Mouse (Mus musculus) frontal cortex, postnatal 10 days (tissue): ENCODE measurements around the gene Reep6.
A peak's percentile ranks its signal among the peaks of the same experiment; 100 is the strongest.

Experiments used
- DNase-seq, 2 experiments: peaks; one replicate each; pipeline ENCODE4 v3.0.0; 2022; ENCODE audit warnings: low spot score in 2 of 2, mixed read lengths in 1 of 2

Reep6 gene

DNA sequence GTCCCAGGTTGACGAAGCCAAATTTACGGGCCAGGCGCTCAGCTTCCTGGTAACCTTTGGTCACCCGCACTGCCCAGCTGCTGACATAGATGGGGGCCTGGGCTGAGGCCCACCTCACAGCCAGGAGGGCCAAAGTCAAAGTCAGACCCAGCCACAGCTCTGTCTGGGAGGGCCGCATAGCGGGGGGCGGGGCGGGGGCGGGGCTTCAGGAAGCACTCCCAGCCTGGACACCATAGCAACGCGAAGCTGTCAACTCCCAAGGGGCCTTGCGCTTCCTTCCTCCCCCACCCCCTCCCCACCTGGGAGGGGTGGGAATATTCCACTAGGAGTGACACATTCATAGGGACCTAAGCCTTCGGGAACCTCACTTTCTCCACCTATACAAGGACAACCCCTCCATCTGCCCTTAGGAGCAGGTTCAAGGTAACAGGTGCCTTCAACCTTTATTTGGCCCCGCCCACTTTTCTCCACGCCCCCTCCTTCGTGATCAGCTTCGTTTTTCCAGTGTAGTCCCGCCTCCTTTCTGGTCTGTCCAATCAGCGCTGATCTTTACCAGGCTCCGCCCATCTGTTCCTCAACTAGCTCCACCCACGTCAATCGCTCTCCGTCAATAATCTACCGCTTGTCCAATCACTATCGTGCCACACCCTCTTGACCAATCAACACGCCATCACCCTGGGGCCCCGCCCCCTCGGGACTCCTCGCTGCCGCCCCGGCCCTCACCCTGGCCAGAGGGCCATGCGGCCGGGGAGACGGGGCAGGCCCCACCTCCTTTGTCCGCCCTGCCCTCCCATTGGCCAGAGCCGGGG lies at the start of gene Reep6, which contains the start of gene Pcsk4:
Reep6 (plus strand) TSS at position 681 of the 809 bp plus-strand sequence.
Pcsk4 (minus strand) TSS at position 226 of the 809 bp plus-strand sequence.
- peak; percentile 97 to 99 for DNase-seq

DNA sequence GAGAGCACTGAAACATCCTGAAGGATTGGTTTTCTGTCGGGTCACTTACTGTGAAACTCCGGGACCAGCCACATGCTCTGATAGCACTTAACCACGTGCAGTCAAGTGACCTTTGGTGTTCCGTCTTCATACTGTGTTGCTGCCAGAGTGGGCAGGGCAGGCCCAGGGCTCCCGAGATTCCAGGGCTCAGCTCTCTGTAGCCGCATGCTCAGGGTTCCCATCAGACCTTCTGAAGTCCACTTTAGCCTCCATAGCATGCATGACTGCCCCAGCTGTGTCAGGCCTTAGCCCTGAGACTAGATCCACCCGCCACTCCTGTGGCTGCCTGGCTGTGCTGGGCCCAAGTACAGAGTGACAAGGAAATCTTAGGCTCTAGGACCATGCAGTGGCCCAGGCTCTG lies 48.4 kb upstream of the Reep6 start:
- DNase-seq, result no peak

DNA sequence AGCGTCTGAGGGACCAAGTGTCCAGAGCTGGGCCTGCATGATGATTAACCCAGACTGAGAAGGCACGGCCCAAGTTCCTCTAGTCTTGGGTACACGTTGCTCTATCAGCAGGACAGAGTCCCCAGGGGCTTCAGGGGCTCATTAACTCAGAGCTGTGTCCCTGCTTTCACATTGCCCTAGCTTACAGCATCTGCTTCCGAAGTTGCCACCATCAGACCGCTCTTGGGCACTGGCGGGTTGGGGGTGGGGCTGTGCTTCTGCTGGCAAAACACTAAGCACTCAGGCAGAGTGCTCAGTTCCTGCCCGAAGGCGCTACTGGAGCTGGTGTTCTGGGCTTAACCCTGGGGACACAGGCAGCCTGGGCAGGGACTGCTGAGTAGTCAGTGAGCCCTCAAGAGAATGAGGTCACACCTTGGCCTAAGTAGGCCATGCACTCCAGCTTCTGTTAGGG lies 47.8 kb upstream of the Reep6 start:
- no peak for DNase-seq

DNA sequence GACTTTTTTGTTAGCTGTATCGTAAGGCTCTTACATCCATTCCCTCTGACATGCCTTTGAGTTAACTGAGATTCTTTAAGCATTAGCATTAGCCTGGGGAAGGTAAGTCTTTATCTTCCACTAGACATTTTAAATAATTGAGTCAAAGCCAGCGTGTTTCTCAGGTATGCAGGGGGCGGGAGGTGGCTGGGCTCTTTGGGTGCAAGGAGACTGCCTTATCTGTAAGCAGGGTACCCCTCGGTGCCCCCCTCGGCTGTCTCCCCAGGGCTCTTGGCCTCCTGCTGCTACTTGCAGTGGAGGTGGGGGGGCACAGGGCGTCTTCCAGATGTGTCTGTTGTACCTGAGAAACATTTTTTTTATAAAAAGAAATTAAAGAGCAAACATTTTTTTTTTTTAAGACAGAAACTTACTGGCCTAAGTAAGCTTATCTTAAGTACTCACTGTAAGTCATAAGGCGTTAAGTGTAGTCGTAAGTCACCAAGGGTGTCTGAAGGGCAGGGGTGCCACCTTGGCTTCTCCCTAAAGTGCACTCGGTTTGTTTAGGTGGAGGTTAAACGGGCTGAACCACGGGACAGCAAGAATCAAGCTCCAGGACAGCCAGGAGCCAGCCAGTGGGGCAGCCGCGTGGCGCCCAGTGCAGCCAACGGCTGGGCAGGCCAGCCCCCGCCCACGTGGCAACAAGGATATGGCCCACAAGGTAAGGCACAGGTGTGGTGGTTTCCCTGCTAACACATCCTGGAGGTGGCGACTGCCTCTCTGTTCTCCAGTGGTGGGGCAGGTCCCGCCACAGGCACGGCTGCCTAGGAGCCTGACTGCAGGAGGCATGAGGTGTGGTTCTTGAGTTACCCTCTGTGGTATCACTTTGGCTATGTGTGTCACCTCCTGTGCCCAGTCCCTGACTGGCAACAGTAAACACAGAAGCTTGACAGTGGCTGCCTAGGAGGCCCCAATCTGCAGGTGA lies 47.0 kb upstream of the Reep6 start:
- DNase-seq, result no peak

DNA sequence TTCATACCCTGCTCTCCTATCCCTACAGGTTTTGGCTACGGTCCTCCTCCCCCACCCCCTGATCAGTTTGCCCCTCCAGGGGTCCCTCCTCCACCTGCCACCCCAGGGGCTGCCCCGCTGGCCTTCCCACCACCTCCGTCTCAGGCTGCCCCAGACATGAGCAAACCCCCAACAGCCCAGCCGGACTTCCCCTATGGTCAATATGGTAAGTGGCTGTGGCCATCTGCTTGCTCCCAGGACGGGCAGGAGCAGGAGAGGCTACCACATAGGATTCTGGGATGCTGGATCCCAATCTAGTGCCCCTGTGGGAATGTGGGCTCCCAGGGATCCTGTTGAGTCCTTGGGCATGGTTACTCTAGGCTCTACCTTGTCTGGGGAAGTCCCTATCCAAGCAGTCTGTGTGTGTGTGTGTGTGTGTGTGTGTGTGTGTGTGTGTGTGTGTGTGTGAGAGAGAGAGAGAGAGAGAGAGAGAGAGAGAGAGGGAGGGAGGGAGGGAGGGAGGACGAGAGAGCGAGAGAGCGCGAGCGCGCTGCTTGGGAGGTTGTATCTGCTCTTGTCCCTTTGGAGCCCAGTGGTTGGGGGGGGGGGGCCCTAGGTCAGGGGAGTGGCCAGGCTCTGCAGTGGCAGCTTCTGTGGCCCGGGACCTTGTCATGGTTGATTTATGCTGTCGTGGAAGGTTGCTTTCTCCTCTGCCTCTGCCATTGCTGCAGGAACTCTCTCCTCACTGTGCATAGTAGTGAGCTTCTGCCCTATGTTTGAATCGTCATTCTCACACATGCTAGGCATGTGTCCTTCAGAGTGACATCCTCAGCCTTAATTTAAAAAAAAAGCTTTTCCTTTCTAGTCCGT lies 44.3 kb upstream of the Reep6 start:
- no peak for DNase-seq

DNA sequence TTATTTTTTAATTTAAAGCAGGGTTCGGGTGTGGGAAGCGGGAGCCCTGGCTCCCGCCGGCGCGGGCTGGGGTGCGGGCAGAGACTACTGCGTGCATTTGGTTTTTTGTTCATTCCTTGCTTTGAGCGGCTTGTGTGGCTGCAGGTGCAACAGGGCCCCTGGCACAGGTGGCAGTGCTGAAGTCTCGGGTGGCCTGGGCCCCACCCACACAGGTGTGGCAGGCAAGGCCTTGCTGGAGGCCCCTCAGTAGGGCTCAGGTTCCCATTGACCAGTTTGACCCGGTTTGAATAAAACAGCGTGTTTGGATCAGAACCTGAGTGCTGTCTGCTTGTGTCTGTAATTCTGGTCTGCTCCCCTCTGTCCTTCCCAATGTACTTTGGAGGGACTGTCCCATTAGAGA lies 41.7 kb upstream of the Reep6 start:
- DNase-seq, result no peak

DNA sequence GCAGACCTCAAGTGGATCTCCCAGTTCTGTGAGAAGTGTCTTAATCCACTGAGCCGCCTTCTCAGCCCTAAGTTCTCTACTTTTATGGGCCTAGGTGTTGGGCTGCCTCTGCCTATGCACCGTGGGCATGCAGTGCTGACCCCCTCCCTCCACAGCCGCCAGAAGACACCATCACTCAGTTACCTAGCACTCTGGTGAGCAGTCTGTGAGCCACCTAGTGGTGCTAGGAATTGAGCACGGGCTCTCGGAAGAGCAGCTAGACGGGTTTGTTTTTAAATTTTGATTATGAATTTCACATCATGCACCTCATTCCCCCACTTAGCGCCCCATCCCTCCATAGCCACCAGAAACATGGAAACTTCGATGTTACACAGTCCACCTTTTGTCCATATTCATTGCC lies 41.1 kb upstream of the Reep6 start:
- no peak for DNase-seq

DNA sequence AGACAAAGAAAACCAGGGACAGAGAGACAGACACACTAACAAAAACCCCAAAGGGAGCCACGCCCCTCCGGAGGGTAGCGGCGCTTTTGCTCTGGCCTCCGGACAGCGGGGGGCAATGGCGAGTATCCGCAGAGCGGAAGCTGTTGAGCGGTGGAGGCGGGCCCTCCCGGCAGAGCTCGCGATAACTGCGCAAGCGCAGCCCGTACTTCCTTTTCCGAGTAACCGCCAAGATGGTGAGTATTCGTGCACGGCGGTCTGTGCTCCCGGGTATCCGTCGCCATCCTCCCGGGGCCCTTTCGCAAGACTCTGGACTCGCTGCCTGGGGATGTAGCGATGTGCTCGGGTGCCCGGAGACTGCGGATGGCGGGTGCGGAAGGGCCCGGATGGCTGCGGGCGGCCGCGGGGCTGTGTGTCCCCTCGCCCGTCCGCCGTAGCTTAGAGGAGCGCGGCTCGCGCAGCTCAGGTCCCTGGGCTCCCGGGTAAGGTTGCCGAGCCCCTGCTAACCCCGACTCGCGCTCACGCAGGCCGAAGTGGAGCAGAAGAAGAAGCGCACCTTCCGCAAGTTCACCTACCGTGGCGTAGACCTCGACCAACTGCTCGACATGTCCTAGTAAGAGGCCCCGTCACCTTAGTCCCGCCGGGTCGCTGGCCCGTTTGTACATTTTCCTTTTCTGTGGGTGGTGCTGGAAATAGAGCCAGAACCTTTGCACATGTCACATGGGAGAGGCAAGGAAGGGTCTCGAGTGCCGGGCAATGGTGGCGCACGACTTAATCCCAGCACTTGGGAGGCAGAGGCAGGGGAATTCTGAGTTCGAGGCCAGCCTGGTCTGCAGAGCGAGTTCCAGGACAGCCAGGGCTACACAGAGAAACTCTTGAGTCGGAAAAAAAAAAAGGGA lies 37.3 kb upstream of the Reep6 start, which contains the start of gene Rps15:
Rps15 (plus strand) TSS at position 203 of the 896 bp plus-strand sequence.
- DNase-seq, result peak; percentile 87 to 93

DNA sequence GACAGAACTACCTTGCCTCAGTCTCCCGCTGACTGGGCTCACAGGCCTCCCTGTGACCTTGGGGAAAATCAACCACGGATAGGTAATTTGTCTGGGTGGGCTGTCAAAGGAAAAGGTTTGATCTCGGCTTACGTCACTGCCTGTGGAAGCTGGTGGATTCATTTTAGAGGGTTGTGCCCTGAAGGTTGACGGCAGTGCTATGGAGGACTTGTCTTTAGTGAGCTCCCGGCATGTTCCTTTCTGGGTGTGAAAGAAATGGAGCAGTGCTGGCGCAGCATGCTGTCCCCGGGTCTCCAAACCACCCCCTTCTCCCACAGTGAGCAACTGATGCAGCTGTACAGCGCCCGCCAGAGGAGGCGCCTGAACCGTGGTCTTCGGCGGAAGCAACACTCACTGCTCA lies 36.4 kb upstream of the Reep6 start:
- DNase-seq, result no peak

DNA sequence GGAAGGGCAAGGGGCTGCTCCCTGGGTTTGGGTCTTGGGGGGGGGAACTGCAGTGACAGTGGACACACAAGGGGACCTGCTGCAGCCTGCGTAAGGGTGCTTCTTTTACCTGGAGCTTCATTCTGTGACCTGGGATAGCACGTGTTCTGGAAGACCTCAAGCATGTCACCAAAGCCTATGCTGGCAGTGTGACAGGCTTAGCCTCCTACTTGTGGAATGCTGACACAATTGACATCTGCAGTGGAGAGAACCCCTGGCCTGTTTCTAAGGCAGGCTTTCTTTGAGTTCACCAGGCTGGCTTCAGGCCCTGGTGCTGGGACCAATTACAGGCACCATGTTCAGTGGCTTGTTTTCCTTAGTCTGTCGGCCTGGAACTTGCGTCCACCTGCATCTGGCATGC lies 35.4 kb upstream of the Reep6 start:
- DNase-seq, result no peak

DNA sequence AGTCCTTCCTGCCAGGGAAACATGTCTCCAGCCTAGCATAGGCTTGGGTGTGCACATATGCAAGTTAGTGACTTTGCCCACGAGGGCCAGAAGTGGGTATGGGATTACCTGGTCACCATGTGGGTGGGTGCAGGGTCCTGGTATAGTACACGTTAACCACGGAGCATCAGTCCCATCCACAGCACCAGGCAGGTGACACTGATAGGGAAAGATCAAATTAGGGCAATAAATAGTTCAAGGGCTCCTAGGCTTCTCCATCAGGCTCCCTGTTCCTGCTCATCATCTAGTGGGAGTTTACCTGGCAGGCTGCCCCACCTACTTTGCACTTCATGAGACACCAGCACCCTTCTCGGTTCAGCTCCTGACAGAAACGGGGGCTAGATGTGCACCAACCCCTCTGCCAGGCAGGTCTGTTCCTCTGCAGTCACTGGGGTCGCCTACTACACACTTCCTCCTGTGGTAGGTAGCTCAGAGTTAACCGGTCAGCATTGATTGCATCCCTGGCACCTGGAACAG lies 34.9 kb upstream of the Reep6 start:
- peak in 1 of 2 experiments; percentile 38 for DNase-seq

DNA sequence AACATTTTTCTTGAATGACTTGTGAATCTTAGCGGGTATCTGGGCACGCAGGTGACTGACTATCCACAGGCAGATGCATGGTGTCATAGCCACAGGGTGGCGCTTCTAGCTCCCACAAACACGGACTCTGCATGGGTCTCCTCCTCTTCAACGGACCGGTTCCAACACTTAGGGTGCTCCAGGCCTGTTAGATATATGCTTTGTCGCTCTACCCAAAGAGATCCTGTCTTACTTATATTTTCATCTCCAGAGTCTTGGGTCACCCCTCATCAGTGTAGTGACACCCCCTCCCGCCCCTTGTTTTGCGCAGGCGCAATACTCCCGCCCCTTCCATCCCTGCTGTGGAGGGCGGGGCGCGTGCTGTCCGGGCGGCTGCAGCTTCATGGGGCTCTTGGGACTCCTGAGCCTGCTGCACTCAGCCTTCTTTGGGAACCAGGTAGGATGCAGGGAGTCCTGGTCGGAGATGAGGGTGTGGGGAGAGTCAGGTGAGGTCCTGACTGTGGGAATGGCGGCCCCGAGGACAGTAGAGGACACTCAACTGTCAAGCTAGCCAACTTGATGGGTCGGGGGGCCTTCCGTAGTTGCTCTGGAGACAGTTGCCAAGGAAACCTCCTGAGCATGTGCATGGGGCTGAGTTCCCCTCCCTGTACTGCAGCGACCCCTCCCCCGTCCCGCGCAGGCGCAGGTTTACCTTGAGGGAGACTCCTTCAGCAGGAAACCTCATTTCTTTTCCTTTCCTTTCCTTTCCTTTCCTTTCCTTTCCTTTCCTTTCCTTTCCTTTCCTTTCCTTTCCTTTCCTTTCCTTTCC lies 33.9 kb upstream of the Reep6 start, which contains the start of gene Apc2:
Apc2 (plus strand) TSS at position 360 of the 808 bp plus-strand sequence.
- DNase-seq, result peak; percentile 68 to 73

DNA sequence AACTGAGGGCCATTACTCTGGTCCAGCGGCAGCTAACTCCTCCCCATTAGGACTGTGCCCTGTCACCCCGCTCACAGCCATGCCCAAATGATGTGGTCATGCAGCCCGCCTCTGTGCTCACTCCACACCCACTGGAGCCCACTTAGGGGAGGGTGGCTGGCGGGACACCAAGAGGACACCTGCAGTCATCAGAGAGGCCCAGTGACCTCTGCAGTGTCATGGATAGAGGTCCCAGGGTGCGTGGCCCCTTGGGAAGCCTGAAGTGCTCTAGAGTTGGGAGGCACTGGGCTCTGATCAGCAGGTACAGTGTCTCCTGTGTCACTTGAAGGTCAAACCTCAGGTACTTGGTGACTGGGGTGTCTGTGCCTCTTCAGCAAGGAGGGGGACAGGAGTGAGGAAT lies 32.9 kb upstream of the Reep6 start:
- DNase-seq, result peak in 1 of 2 experiments; percentile 36

DNA sequence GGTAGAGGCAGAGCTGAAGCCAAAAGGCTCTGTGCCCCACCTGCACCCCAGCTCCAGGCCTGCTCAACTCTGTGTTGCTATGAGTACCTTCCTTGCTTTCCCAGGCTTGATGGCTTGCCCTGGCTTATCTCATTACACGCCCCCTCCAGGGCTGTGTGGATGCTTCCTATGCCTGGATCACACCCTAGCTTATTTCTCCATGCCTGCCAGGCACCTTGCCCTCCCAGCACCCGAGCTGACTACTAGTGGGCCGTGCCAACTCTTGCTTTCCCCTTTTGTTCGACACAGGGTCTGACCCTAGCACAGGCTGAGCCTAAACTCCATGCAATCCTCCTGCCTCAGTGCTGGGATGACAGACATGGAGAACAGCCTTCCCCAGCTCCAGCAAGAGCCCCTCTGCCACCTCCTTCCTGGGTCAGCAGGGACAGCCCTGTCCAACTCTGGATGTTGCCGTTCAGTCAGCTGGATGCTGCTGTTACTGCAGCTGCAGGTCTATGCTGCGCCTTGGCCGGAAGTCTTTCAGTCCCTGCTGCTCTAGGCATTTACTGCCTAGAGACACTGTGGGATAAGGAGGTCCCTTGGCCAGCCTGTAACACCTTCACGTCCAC lies 32.1 kb upstream of the Reep6 start:
- peak in 1 of 2 experiments; percentile 27 for DNase-seq

DNA sequence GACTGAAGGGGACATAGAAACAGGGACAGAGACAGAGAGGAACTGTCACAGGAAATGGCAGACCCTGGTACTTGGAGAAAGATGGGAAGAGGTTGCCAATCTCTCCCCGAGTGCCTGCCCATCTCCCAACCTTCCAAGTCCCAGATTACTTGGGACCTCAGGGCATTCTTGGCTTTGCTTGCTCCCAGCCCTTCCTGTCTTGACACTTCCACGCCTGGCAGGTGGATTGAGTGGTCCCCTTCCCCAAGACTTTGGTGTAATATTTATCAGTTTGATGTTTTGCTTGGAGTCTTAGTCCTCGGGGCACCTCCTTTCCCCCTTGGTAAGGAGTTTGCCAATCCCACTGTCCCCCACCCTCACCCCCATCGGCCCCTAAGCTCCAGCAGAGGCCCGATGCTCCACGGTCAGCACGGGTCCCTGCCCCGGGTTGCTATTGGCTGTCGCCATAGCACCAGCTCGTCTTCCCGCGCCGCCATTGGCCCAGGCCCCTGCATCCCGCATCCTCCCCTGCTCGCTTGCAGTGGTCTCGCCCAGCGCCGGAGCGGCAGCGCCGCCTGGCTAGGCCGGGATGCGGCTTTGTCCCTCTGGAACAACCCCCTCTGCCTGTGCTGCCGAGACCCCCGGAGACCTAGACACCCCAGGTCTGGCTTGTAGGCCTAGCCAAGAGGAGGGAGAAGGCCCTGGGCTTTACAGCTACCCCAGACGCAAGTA lies 31.0 kb upstream of the Reep6 start:
- peak; percentile 91 for DNase-seq

DNA sequence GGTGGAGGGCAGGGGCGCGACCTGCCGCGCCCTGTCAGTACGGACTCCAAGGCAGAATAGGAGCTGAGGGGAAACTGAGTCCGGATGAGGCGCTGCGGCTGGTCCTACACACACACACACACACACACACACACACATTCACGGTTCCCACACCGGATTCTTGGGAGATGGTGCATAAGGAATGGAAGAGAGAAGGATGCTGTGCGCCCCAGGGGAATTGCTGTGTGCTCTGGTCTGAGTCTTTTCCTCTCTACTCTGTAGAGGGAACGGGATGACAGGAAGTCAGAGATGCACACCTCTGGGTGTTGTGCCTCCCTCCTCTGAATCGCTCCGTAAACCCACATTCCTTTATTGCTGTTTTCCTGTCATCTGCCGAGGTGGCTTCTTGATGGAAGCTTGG lies 30.5 kb upstream of the Reep6 start:
- DNase-seq, result no peak

DNA sequence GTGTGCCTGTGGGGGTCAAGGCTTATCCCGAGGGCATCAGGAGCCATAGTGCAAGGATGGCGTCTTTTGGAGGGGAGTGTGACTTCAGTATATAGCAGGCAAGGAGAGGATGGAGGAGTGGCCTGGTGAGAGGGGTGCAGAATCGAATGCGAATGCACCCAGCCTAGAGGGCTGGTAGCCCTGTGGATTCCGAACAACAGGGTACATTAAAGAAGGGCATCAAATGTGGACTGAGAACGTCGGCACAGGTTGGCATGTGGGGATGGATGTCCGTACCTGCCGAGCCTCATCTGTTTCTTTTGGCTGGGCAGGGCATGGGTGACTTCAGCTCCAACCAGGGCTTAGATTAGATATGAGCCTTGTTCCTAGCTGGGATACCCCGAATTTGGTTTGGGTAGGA lies 29.9 kb upstream of the Reep6 start:
- DNase-seq, result no peak

DNA sequence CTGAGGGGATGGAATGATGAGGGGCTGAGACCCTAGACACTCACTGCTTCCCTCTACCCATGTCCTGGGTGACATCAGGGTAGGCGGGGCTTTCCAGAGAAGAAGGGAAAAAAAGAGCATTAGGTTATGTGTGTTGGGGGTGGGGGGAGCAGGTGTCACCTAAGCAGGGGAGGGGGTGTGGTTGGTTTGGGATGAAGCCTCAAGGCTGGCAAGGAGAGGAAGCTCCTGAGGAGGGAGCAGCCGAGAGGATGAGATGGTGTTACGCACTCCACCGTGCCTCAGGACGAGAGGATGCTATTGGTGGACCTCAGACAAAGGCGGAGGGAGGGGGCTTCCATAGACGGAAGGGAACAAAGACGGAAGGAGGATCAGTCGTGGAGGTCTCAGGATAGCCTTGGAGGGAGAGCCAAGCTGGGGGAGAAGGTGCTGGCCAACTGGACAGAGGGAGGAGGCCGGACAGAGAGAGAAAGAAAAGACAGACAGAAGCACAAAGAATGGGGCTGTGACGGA lies 29.0 kb upstream of the Reep6 start:
- DNase-seq, result peak; percentile 68 to 71
